Mouse (Mus musculus) stomach, postnatal 0 days (tissue): Measurements from ENCODE around the gene Plscr4.

ENCODE experiments used
- CTCF ChIP-seq: IDR thresholded peaks from 2 replicates; pipeline ENCODE4 v1.5.1; 2016; ENCODE audit warnings: antibody characterized with exemption, low read depth, mild to moderate bottlenecking, moderate library complexity
- EP300 ChIP-seq: optimal IDR thresholded peaks from 2 replicates; pipeline ENCODE3; 2016; ENCODE audit warnings: antibody characterized with exemption

DNA sequence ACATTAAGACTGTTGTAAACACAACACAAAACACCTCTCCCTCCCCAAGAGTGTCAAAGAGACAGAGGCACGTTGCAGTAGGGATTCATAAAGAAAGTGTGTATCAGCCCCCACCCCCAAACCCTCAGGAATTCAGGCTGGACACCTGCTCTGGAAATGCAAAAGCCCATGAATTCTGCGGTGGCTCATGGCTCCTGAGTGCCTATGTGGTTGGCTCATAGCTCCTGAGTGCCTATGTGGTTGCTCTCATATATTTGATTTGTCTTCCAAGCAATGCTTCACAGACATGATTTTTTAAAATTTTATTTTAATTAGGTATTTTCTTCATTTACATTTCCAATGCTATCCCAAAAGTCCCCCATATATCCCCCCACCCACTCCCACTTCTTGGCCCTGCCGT, 568 bp upstream of the Plscr4 start:
- TF ChIP-seq EP300 (no peak), CTCF (no peak)
